Mouse (Mus musculus) megakaryocyte, adult 5-6 weeks (primary cell): ENCODE measurements at regions not wholly inside any gene's neighbourhood (a gene's known extent, or its start where the extent isn't known, plus 50 kb on each side); places are given as distances from the start of the nearest gene placed in this dataset.
A peak's percentile ranks its signal among the peaks of the same experiment; 100 is the strongest.

ENCODE experiments used
- ATAC-seq: 2 replicates; pipeline ENCODE4 v1.8.0; 2016; ENCODE audit warnings: mild to moderate bottlenecking, inconsistent platforms; ENCODE audit not compliant: poor library complexity, severe bottlenecking

DNA sequence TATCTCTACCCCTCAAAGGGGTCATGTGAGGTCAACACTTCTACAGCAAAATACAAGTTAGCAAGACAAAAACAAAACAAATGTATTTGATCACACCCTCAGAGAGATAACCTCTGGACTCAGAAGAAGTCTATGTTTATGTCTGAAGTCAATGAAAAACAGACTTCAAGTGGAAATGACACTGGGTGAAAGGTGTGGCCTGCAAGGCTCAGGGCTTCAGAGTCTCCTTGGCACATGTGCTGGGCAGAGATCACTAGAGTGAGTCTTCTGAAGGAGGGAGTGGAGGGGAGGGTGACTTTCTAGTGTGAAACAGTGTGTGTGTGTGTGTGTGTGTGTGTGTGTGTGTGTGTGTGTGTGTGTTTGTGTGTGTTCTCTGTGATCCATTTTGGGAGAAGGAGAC is 68.2 kb downstream of the Il12a start:
- no peak for ATAC-seq

DNA sequence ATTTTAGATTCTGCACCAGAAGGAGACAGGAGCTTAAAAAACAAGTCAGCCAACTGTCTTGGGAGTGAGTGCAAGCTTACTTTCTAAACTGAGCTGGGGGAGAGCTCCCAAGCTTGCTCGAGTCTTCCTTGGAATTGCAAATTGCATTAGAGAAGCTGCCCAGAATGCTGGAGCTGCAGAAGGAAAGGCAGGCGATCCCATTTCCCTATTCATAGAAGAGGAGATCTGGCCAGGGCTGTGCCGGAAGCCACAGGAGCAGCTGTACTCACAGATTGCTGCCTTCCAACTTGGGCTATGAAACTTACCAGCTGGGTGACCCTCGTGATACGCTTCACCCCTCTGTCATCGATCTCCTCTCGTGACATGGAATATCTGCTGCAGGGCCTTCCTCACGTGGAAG is 68.9 kb downstream of the Il12a start:
- peak; percentile 49; the same call in 1 of the 2 replicates for ATAC-seq

DNA sequence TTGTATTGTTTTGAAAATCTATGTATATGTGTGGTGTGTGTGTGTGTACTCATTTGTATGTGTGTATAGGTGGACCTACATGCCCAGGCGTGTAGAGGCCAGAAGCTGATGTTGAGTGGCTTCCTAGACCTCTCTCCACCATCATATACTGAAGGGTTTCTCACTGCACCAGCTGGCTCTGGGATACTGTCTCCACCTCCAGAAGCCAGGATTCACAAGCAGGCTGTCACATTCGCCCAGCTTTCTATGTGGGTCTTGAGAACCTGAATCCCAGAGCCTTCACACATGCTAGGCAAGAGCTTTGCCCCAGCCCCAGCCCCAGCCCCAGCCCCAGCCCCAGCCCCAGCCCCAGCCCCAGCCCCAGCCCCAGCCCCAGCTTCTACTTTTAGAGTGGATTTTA is 70.4 kb downstream of the Il12a start:
- ATAC-seq, result no peak

DNA sequence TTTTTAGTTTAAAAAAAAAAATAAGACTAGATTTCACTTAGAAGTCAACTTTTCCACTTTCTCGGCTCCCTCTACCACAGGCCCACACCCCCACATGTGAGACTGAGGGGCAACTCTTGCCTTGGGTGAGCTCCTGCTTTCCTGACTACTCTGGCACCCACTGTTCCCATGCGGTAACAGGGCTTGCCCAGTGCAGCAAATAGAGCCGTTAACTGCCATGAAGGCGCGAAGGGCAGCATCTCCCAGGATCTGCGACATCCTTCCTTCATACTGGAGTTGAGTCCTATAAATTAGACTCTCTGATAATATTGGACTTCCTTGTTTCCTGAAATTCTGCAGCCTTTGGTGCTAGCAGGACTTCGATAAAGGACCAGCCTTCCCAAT is 70.8 kb downstream of the Il12a start:
- ATAC-seq, result no peak

DNA sequence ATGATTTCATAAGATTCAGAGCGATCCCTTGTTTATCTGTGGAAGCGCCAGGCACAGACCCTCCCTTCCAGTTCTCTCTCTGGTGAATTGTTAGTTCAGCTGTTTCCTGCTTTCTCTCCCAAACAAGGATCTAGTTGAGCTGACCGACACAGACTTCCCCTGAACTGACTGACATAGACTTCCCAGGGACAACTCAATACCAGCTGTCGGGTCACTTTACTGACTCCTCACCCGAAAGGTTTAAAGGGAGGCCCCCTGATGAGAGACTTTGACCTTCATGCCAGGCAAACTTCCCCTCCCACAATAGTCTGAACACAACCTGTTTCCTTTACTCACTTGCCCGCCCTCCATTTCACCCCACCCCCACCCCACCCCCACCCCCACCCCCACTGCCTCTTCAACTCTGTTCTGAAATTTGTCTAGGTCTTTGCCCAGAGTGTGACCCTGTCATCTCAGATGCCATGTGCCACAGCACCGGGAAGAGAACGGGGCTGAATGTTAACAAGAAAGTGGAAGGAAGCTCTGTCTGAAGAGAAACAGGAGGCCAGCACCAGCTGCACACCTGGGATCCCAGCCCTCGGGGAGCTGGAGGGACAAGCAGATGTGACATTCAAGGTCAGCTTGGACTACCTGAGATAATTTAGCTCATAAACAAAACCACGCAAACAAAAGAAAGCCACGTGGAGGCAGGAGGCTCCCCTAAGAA is 71.3 kb downstream of the Il12a start:
- no peak for ATAC-seq

DNA sequence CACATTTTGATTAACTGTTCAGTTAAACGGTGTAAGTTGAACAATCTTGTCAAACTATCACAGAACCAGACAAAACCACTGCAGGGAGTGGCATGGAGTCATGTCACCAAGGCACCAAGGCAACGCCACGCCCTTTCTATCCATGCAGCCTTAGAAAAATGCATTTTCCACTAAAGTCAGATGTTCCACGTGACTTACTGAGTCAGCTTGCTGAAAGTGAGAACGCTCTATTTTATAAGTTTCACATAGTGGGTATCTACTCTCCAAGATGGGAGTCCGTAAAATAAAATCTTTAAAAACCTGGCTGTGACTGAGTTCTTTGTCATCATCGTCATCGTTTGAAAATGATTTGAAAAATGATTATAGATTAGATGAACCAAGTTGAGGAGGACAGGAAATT is 72.5 kb downstream of the Il12a start:
- no peak for ATAC-seq

DNA sequence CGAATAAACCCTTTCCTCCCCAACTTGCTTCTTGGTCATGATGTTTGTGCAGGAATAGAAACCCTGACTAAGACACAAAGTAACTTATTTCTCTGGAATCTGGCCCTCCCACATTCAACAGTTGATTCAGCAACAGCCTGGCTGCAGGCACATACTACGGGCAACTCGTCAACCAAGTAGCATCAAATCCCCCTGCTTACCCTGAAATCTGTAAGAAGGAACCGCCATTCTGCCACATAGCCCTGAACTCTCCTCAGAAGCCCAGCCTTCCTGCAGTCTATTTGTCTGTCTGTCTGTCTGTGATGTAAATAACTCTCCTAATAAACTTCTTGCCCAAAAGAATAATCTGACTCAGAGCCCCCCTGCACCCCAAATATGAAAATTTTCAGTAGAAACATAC is 73.9 kb downstream of the Il12a start:
- ATAC-seq, result no peak

DNA sequence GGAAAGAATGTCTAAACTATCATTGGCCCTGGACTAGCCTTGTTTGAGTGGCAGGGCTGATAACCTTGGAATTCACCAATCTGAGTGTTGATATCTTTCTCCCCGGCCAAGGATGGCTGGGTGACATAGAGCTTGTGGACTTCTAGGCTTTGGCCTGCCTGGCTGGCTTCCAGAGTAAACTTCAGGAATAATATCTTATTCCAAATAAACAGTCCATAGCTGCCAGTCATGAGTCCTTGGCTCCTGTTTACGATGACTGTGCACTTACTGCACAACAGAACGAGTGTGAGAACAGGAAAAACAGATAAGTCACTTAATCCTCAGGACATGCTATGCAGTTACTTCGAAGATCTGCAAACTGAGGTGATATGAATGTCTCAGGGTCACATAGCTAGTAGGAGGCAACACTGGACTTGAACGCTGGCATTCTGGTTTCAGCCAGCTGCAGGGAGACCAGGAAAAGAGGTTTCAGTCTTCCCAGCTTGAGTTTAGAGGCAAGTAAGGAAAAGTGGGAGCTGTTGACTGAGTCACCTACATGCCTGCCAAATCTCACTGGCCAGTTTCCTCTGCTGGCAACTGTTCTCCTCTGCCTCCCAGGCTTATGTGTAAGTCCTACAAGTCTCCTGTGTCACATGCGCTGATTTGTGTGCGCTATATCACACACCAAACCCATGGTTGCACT is 74.6 kb downstream of the Il12a start:
- no peak for ATAC-seq

DNA sequence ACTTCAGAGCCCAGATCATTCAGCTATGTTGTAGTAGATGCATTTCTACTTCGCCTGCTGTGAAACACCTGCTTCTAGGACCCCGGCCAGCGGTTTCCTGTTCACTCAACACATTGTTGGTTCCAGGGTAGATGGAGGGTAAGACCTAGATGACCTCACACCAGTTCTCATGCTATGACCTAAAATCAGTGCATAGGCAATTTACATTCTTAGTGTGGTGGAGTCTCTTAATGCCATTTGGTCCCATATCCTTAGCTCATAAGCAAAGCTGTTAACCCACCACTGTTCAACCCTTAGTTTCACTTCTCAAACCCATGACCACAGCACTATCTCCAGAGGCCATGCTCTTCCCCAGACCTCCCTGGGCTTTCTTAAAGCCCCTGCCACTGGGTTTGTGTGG is 81.1 kb downstream of the Il12a start:
- peak; percentile 80 for ATAC-seq

DNA sequence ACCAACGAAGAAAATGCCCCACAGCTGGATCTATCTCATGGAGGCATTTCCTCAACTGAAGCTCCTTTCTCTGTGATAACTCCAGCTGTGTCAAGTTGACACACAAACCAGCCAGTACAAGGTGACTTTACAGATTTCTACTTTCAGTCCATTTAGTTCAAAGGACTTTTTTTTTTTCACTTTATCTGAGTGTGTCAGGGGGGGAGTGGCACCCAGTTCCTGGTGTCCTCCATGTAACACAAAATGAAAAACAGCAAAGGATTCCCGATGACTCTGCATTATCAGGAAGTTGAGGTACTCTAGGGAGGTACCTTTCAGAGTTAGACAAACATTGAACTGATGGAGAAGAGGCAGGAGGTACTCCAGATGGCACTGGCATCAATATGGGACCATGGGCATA is 87.4 kb downstream of the Il12a start:
- no peak for ATAC-seq

DNA sequence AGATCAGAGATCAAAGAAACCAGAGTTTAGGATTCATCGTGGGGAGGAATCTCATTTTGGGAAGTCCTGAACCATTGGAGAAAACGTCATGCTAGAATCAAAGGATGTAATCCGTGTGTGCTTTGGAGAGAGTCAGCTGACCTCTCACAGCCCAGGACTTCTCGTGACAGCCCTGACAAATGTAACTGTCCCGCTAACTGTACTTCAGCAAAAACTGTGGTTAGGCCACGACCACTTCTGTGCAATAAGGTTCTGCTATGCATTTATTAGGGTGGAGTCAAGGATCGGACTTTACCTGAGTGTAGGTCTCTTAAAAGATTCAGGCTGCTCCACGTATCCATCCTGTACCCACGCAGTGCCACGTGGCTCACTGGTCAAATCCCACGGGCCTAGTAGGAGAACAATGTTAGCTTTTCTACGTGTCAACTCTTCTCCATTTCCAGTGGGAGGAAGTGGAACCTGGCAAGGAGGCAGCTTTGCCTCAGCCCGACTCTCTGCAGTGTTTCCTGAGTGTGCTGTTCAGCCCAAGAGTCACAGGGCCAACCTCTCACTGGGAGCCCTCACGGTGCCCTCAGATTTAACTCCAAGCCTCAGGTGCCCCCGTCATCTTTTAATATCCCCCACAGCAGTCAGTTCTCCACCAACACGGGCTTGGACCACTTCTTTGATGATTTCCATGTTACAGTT is 88.1 kb downstream of the Il12a start:
- ATAC-seq, result peak; percentile 91

DNA sequence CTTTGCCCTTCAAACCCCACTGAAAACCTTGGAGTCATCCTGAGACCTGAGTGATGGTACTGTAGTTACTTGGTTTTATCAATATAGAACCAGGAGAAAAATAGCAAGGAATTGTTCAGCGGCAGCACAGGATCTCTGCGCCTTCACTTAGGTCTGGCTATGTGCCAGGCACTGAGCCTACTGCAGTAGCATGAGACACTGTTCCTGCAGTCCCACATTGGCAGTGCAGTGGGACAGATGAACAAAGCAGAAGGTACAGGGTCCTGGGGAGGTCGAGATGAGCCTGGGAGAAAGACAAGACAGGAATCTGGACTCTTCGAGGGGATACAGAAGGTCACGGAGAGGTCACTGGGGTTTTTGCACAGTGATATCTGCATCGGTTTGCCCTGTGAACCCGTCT is 88.5 kb upstream of the 1110032F04Rik start:
- ATAC-seq, result no peak

DNA sequence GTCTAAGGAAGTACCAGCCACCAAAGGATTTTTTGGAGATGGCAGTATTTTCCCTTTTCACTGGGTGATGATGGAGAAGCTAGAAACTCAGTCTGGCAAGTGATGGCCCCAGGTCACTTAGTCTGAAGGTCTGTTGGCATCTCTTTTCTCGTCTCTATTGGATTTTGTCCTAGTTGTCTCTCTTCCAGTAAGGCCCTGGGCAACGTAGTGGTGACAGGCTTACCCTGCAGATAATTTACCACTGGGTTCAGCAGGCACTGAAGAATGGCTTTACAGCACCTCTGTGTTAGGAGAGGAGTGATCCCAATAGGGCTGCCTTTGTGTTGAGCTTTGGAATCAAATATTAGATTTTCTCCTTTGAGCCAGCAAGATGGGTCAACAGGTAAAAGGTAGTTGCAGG is 87.9 kb upstream of the 1110032F04Rik start:
- ATAC-seq, result no peak

DNA sequence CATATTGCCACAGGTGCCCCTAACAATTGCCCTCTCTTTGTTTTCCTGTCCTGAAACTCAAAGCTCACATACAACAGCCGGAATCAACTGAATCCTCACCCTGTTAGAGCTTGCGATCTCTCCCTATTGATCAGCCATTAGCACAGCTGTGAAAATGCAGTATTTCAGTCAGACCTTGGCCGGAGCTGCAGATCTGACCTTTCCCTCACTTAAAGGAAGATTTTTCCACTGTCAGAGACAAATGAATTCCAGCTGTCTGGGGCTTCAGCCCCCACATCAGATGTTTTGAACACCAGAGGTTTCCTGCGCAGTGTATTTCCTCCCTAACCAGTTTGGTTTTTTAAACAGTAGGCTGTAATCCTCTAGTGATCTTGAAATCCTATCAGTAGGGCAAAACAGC is 87.0 kb upstream of the 1110032F04Rik start:
- ATAC-seq, result no peak

DNA sequence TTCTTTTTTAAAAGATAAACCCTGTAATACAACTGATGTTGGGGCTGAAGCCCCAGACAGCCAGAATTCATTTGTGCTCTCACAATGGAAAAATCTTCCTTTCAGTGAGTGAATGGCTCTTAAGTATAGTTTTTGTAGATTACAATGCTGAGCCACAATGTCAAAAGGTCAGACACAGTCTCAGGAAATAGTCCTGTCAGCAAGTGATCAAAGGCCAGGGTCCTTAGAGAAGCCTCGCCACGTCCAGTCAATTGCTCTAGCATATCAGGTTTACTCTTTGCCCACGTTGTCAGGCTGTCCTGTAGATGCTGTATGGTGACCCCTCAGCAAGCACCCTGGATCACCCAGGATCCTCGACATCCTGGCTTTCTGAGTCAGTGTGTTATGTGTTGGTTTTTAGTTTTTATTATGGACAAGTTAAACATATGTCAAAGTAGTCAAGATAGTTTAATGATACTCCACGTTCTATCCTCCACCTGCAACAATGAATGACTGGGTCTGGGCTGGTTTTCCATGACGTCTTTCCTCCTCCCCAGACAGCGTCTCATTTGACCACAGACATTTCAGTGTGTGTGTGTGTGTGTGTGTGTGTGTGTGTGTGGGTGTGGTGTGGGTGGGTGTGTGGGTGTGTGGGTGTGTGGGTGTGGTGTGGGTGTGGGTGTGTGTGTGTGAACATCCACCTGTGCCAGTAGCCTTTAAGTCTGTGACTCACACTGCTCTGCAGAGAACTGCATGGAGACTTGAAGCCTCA is 85.5 kb upstream of the 1110032F04Rik start:
- ATAC-seq, result 0 out of 2 replicates have a peak, but pooled peaks have one; percentile 35

DNA sequence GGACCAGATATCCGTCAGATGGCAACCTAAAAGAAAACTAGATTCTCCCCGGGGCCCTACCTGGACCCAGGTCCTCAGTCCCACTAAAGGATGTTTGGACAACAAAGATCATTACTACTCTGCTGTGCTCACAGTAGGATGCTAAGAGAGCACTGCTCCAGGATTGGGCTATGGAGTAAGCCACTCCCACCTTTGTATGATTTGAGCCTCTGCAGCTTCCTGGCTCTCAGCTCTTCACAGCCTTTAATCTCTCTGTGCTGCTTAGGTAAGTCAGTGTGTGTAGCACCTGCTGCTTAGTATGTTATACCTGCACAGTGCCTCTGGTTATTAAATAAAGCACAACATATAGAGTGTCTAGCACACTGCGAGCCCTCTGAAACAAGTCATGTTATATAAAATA is 82.6 kb upstream of the 1110032F04Rik start:
- ATAC-seq, result no peak

DNA sequence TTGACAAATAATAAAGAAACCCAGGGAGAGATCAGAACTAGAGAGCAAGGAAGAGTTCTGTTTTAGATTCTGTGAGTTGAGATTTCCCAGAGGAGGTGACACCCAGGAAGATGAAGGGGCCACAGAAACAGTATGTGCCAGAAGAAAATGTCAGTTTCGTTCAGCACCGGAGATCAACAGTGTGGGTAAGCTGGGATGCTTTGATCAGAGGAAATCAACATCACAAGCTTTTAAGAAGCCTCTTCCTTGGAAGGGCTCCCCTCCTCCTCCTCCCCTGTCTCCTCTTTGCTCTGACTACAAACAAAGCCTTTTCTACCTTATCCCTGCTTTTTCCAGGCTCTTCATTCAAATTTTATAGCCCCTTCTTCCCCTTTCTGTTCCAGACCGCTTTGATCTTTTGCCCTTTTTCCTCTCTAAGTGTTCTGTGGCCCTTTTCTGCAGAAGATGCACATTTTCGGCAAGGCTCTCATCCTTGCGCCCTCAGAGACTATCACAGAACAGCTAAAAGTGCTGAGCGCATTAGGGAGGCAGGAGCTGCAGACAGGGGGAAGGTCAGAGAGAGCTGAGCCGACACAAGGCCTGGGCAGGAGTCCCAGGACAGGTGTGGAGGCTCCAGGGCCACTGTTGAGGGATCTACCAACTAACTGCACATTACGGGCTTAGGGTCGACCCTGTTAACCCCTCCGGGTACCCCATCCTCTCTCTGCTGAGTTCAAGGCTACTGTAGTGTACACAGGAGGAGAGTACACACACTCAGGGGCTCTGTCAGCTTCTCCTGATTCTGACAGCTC is 81.8 kb upstream of the 1110032F04Rik start:
- no peak for ATAC-seq

DNA sequence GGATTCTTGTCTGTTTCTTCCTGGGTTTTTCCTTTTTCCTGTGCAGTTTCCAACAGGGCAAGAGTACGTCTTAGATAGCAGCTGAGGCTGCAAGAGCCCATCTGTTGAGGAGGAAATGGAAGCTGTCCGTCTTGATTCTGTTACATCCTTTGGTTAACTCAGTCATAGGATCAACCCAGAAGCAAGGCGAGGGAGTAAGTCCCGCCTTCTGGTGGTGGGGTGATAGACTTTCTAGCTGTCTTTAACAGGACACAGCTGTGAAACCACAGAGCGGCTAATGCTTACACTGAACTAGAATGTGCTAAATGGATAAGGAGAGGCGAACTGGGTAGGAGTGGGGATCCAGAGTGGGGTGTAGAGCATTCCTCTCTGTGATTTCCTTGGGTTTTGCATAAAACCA is 79.9 kb upstream of the 1110032F04Rik start:
- ATAC-seq, result peak; percentile 59

DNA sequence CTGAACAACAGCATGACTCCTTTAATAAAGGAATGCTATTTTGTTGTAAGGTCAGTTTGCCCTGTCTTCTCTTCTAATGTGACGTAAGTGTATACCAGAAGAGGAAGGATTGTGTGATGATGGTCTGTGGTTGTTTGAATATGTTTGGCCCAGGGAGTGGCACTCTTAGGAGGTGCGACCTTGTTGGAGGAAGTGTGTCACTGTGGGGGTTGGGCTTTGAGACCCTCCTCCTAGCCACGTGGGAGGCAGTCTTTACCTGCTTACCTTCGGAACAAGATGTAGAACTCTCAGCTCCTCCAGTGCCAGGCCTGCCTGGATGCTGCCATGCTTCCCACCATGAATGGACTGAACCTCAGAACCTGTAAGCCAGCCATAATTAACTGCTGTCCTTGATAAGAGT is 78.9 kb upstream of the 1110032F04Rik start:
- ATAC-seq, result no peak

DNA sequence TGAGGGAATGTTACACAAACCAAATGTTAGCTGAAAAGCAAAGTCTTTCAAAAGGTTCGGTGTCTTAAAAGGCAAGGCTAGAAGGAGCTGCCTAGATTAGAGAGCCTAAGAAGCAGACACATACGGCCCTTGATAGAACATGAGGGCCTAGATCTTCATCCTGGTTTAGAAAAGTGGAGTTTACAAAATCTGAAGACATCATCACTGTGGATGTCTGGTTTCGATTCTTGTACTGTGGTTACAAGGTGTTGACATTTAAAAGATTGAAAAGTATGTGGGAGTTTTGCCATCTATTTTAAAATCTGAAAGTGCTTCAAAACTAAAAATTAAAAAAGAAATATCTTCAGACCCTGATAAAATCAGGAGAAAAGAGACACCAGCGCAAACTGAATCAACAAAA is 76.5 kb upstream of the 1110032F04Rik start:
- no peak for ATAC-seq

DNA sequence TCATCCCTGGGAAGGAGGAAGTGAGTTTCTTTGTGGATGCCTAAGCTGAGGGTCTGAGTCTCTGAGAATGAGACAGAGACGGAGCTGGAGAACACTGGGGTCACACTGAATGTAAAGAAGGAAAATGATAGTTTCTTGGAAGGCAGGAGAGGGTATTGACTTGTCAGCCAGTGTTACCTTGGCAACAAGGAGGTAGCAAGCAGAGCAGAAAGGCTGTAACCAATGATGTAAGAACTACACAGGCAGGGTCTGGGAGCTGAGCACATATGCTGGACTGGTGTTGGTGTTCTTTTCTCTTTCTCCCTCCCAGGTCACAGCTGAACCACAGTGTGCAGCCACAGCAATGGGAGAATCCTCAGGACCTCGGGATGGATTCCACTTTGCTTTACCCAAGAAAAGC is 75.5 kb upstream of the 1110032F04Rik start:
- no peak for ATAC-seq
